Mouse (Mus musculus) leukemia stem cell, adult 10-12 weeks (primary cell): ENCODE results near the gene Myo1c. TPM values are rescaled to one million over a fixed set of nuclear protein-coding genes. Genes with fewer than 3 reads are reported as not detected.

Source experiments
- polyA plus RNA-seq: library from polyadenylated mRNA; stranded (reverse); fragments of >175 nt; gene quantifications from 2 replicates; pipeline ENCODE4 v1.2.3, GENCODE M21; 2012; ENCODE audit warnings: low replicate concordance

Myo1c gene
- polyA plus RNA-seq, result 19.6 and 58.4 TPM in 2 replicates

GRCm38 (mm10) chr11:75650311-75650710 is at the start of gene Myo1c:
TSS of gene Myo1c (plus strand) at chr11:75650504.

DNA sequence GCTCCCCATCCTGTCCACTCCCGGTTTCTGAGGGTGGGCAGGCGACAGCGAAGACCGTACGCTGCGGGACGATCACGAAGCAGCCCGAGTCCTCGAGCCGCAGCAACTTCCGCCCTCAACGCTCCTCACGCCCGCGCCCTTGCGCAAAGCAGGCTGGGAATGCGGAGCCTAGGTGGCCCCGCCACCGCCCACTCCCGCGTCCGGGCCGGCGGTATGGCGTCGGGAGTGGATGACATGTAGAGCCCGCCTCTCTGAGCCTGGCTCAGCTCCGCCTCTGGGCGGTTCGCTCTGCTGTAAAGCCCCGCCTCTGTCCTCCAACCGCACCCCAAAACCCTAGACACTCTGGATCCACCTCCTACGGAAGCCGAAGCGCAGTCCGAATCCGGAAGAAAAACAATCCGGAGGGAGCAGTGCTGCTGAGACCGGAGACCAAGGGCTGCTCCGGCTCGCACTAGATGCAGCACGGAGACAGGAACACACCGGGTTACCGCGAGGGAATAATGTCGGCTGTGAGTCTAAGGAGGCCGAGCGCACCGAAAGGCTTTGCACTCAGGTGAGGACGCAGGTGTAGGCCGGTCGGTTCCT is 19.6 kb upstream of the Myo1c start, which contains the start of gene Inpp5k:
Gene Inpp5k, plus strand, starts transcription at position 344 of the 585 bp plus-strand sequence.

GRCm38 (mm10) chr11:75678747-75679438 is 28.6 kb downstream of the Myo1c start, which contains the start of gene Crk:
TSS of gene Crk (plus strand) at chr11:75679259.

Other genes starting within 250 kb of the Myo1c start
- gene Serpinf1, start 227.8 kb upstream of the Myo1c start, polyA plus RNA-seq, result 1.7 TPM in 2 replicates
- 0.23 TPM in 1 of 2 replicates, not detected in the other for gene Serpinf2, start 210.9 kb upstream of the Myo1c start, polyA plus RNA-seq
- 39.0 and 68.5 TPM in 2 replicates for gene Wdr81, start 195.8 kb upstream of the Myo1c start, polyA plus RNA-seq
- 4.8 and 7.8 TPM in 2 replicates for gene Tlcd2, start 188.8 kb upstream of the Myo1c start, polyA plus RNA-seq
- gene Prpf8, start 163.7 kb upstream of the Myo1c start, polyA plus RNA-seq, result 27.1 and 69.4 TPM in 2 replicates
- gene Rilp, start 140.4 kb upstream of the Myo1c start, polyA plus RNA-seq, result 0.30 and 1.1 TPM in 2 replicates
- 0.98 and 4.7 TPM in 2 replicates for gene Scarf1, start 137.0 kb upstream of the Myo1c start, polyA plus RNA-seq
- gene Slc43a2, start 118.8 kb upstream of the Myo1c start, polyA plus RNA-seq, result 17.5 and 29.1 TPM in 2 replicates
- 18.7 and 52.8 TPM in 2 replicates for gene Pitpna, start 62.4 kb upstream of the Myo1c start, polyA plus RNA-seq
- gene Inpp5k, start 19.5 kb upstream of the Myo1c start, polyA plus RNA-seq, result 7.7 and 60.5 TPM in 2 replicates
- 108 and 131 TPM in 2 replicates for gene Crk, start 28.8 kb downstream of the Myo1c start, polyA plus RNA-seq
- gene Ywhae, start 82.4 kb downstream of the Myo1c start, polyA plus RNA-seq, result 61.8 and 64.0 TPM in 2 replicates
- not detected in 2 replicates for gene Doc2b, start 145.5 kb downstream of the Myo1c start, polyA plus RNA-seq